Mouse (Mus musculus) heart, postnatal 0 days (tissue): ENCODE results near the gene Tyw3. TPM values are rescaled to one million over a fixed set of nuclear protein-coding genes. Genes with fewer than 3 reads are reported as not detected.

Source experiments
- ATAC-seq: fragments of 200-750 bp; cut with Nextera tagmentation; 2 replicates; pipeline ENCODE4 v1.8.0; 2017; ENCODE audit warnings: low read depth, moderate number of reproducible peaks, moderate library complexity; ENCODE audit not compliant: insufficient read depth
- DNase-seq: peaks from one replicate; pipeline ENCODE4 v3.0.0-alpha.2; 2016; ENCODE audit warnings: low spot score
- H3K27ac ChIP-seq: fragments of 300-500 bp; sonication (generic); 2 replicates; pipeline ENCODE4 v1.5.1; 2014; ENCODE audit warnings: low read depth, mild to moderate bottlenecking
- H3K27me3 ChIP-seq: fragments of 300-500 bp; sonication (generic); 2 replicates; pipeline ENCODE4 v1.6.1; 2014; ENCODE audit warnings: low read length, mixed read lengths; ENCODE audit not compliant: control insufficient read depth, insufficient read depth
- H3K36me3 ChIP-seq: fragments of 300-500 bp; sonication (generic); replicated peaks from 2 replicates; pipeline ENCODE4 v1.6.1; 2014; ENCODE audit warnings: low read length, mixed read lengths; ENCODE audit not compliant: control insufficient read depth, insufficient read depth
- H3K4me1 ChIP-seq: fragments of 300-500 bp; sonication (generic); 2 replicates; pipeline ENCODE4 v1.6.1; 2014; ENCODE audit warnings: antibody characterized with exemption; ENCODE audit not compliant: control insufficient read depth, insufficient read depth
- H3K4me2 ChIP-seq: fragments of 300-500 bp; sonication (generic); 2 replicates; pipeline ENCODE4 v1.6.1; 2014; ENCODE audit warnings: low read depth, mild to moderate bottlenecking, low read length, moderate library complexity
- H3K4me3 ChIP-seq: fragments of 300-500 bp; sonication (generic); 2 replicates; pipeline ENCODE4 v1.5.1; 2014; ENCODE audit warnings: low read depth, low read length
- H3K9ac ChIP-seq: fragments of 300-500 bp; sonication (generic); replicated peaks from 2 replicates; pipeline ENCODE4 v1.6.1; 2014; ENCODE audit warnings: low read depth, low read length, mixed read lengths
- H3K9me3 ChIP-seq: fragments of 300-500 bp; sonication (generic); replicated peaks from 2 replicates; pipeline ENCODE4 v1.6.1; 2016; ENCODE audit warnings: low read length; ENCODE audit not compliant: control insufficient read depth
- CTCF ChIP-seq: IDR thresholded peaks from 2 replicates; pipeline ENCODE4 v1.5.1; 2016; ENCODE audit warnings: antibody characterized with exemption, control low read depth, low read depth
- EP300 ChIP-seq: IDR thresholded peaks from 2 replicates; pipeline ENCODE4 v1.6.1; 2016; ENCODE audit warnings: antibody characterized with exemption, low read depth
- WGBS: fragments of 180-500 bp; shearing (Covaris S2); extraction: QIAGEN DNeasy Blood & Tissue Kit; methylation state at CpG from one replicate; pipeline ENCODE4 v1.1.7; 2014; 5-methylcytosine and 5-hydroxymethylcytosine counted together
- polyA plus RNA-seq: library from polyadenylated mRNA; unstranded; fragments of >200 nt; fragmentation: Nextera tagmentation; extraction: Ambion mirVana; gene quantifications from 2 replicates; pipeline ENCODE4 v1.2.1, GENCODE M21; 2015
- total RNA-seq: library from RNA; depleted of rRNA; stranded (reverse); fragments of >200 nt; gene quantifications from 2 replicates; pipeline ENCODE4 v1.2.3, GENCODE M21; 2014; ENCODE audit warnings: low replicate concordance

The Tyw3 gene
- total and polyA plus RNA-seq, 2 experiments from 2014 or later, result 6.6 to 11.7 TPM

- Histone ChIP-seq H3K4me1 (no peaks in the 10 kb centered on the region), H3K4me3 (no peak overlapping the region), H3K4me2 (no peak overlapping the region), H3K36me3 (peaks cover 14% of the 10 kb centered on the region), H3K27ac (no peak overlapping the region), H3K27me3 (no peaks in the 10 kb centered on the region), H3K9ac (no peak overlapping the region), H3K9me3 (no peaks in the 10 kb centered on the region)
- TF ChIP-seq CTCF (no peak), EP300 (no peak)
- no peak for DNase-seq
- ATAC-seq, result no peak
- WGBS, result 86% methylated on average over 8 of the region's 8 CpGs
Measured at GRCm38 (mm10) chr3:154577895-154578294, 19.0 kb downstream of the Tyw3 start.

GRCm38 (mm10) chr3:154573666-154574065 lies 23.2 kb downstream of the Tyw3 start:
- H3K4me1 ChIP-seq, result no peaks in the 10 kb centered on the region
- TF ChIP-seq CTCF, result no peak
- TF ChIP-seq EP300, result no peak
- peaks cover 5% of the 10 kb centered on the region; the same call in 1 of the 2 replicates for H3K27me3 ChIP-seq
- H3K9ac ChIP-seq, result no peak overlapping the region
- WGBS, result 50% methylated on average over 6 of the region's 6 CpGs
- DNase-seq (no peak), ATAC-seq (no peak)
- H3K4me2 ChIP-seq, result no peak overlapping the region
- no peak overlapping the region for H3K27ac ChIP-seq
- H3K36me3 ChIP-seq, result 0 out of 2 replicates have a peak, but pooled peaks cover under 1% of the 10 kb centered on the region
- H3K9me3 ChIP-seq, result no peaks in the 10 kb centered on the region
- no peak overlapping the region for H3K4me3 ChIP-seq

- TF ChIP-seq CTCF (peak; percentile 90), EP300 (no peak)
- Histone ChIP-seq H3K9ac (no peak overlapping the region), H3K27me3 (peaks cover 5% of the 10 kb centered on the region; the same call in 1 of the 2 replicates), H3K9me3 (no peaks in the 10 kb centered on the region), H3K36me3 (no peaks in the 10 kb centered on the region), H3K4me3 (no peak overlapping the region), H3K4me2 (no peak overlapping the region; the same call in 1 of the 2 replicates), H3K27ac (no peak overlapping the region), H3K4me1 (no peaks in the 10 kb centered on the region)
- WGBS, result 10% methylated on average over 12 of the region's 12 CpGs
- DNase-seq (peak; percentile 71), ATAC-seq (peak; percentile 82)
Measured at GRCm38 (mm10) chr3:154572341-154572972, 24.4 kb downstream of the Tyw3 start.

- Histone ChIP-seq H3K4me2 (peak overlapping the region; percentile 62), H3K9ac (peak overlapping the region; percentile 18; the same call in 1 of the 2 replicates), H3K9me3 (no peaks in the 10 kb centered on the region), H3K36me3 (no peaks in the 10 kb centered on the region), H3K4me3 (peak overlapping the region; percentile 38), H3K27me3 (peaks cover 5% of the 10 kb centered on the region; the same call in 1 of the 2 replicates), H3K4me1 (no peaks in the 10 kb centered on the region), H3K27ac (no peak overlapping the region)
- TF ChIP-seq EP300, result no peak
- TF ChIP-seq CTCF, result no peak
- no peak for ATAC-seq
- WGBS, result 4% methylated on average over 12 of the region's 12 CpGs
- no peak for DNase-seq
Measured at GRCm38 (mm10) chr3:154570786-154571185, 26.1 kb downstream of the Tyw3 start.

GRCm38 (mm10) chr3:154570029-154570575 lies 26.8 kb downstream of the Tyw3 start:
- H3K27me3 ChIP-seq, result peaks cover 5% of the 10 kb centered on the region; the same call in 1 of the 2 replicates
- WGBS, result 45% methylated on average over 14 of the region's 14 CpGs
- no peak overlapping the region for H3K9ac ChIP-seq
- H3K9me3 ChIP-seq, result no peaks in the 10 kb centered on the region
- H3K27ac ChIP-seq, result no peak overlapping the region
- peak; percentile 68 for ATAC-seq
- no peaks in the 10 kb centered on the region for H3K36me3 ChIP-seq
- TF ChIP-seq CTCF (no peak), EP300 (no peak)
- H3K4me2 ChIP-seq, result peak overlapping the region; percentile 62
- DNase-seq, result peak; percentile 37
- H3K4me1 ChIP-seq, result no peaks in the 10 kb centered on the region
- H3K4me3 ChIP-seq, result peak overlapping the region; percentile 38
